Mouse (Mus musculus) CH12.LX (cell line): ENCODE measurements around the gene Dazap1.
A peak's percentile ranks its signal among the peaks of the same experiment; 100 is the strongest.

Experiments used
- CTCF ChIP-seq, 2 experiments: IDR thresholded peaks in 1 of 2; conservative IDR thresholded peaks in 1 of 2; 2 replicates each; pipeline ENCODE4 v1.5.1; 2011 to 2012; ENCODE audit warnings: low read depth in 2 of 2, low read length in 2 of 2, improper control_type of control experiment in 1 of 2, inconsistent platforms in 1 of 2, mild to moderate bottlenecking in 1 of 2, moderate library complexity in 1 of 2
- E2F4 ChIP-seq: IDR thresholded peaks from 2 replicates; pipeline ENCODE4 v1.6.1; 2011; ENCODE audit warnings: low read depth, low read length, improper control_type of control experiment; ENCODE audit not compliant: insufficient replicate concordance
- KAT2A ChIP-seq: IDR thresholded peaks from 2 replicates; pipeline ENCODE4 v1.6.1; 2012; ENCODE audit warnings: low read length, improper control_type of control experiment, inconsistent platforms; ENCODE audit not compliant: insufficient replicate concordance
- MAFK ChIP-seq: IDR thresholded peaks from 2 replicates; pipeline ENCODE4 v1.6.1; 2011; ENCODE audit warnings: low read length, improper control_type of control experiment; ENCODE audit not compliant: insufficient replicate concordance
- POLR2A ChIP-seq: IDR thresholded peaks from 2 replicates; pipeline ENCODE4 v1.6.1; 2011; ENCODE audit warnings: low read depth, mild to moderate bottlenecking, improper control_type of control experiment, low read length
- POLR2AphosphoS2 ChIP-seq: IDR thresholded peaks from 2 replicates; pipeline ENCODE4 v1.6.1; 2011; ENCODE audit warnings: low read depth, low read length, improper control_type of control experiment
- TCF12 ChIP-seq: IDR thresholded peaks from 2 replicates; pipeline ENCODE4 v1.6.1; 2014; ENCODE audit warnings: low read depth, mild to moderate bottlenecking, inconsistent platforms, low read length, improper control_type of control experiment
- USF2 ChIP-seq: conservative IDR thresholded peaks from 2 replicates; pipeline ENCODE4 v1.6.1; 2011; ENCODE audit warnings: low read depth, low read length, improper control_type of control experiment

DNA sequence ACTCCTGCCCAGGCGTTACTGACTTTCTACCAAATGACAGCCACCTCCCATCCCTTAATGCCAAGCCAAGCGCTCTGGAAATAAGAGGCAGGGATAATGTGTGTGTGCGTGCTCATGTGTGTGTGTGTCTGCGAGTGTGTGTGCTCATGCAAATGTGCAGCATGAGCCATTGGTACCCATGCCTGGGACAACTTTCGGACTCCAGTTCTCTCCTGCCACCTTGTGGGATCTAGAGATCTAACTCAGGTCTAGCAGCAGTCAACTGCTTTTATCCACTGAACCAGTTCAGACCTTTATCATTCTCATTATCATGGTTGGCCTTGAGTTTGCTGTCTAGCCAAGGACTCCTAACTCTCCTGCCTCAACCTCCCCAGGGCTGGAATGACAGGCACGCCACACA, 13.4 kb upstream of the Dazap1 start:
- TF ChIP-seq KAT2A, result no peak
- TF ChIP-seq USF2, result no peak
- no peak for TF ChIP-seq POLR2A
- peak in 1 of 2 experiments; percentile 66; a peak in 2 of 4 replicates for TF ChIP-seq CTCF (conservative IDR thresholded peaks at IDR 0.05 in 1 of 2, IDR thresholded peaks at IDR 0.05 in 1 of 2; ENCODE audit: low read depth in 2 of 2, low read length in 2 of 2)
- TF ChIP-seq MAFK, result no peak
- no peak for TF ChIP-seq TCF12
- TF ChIP-seq E2F4, result no peak
- no peak for TF ChIP-seq POLR2AphosphoS2
